Mouse (Mus musculus) frontal cortex, postnatal 14 days (tissue): ENCODE results near the gene Cilp.
"Not testable (repeated sequence)": the region's sequence is repeated elsewhere in the genome, so short reads cannot be mapped to it uniquely, and the experiment has no call there.

Experiments used
- DNase-seq, 2 experiments: peaks; one replicate each; pipeline ENCODE4 v3.0.0; 2022; ENCODE audit warnings: low spot score in 2 of 2

Gene Cilp

DNA sequence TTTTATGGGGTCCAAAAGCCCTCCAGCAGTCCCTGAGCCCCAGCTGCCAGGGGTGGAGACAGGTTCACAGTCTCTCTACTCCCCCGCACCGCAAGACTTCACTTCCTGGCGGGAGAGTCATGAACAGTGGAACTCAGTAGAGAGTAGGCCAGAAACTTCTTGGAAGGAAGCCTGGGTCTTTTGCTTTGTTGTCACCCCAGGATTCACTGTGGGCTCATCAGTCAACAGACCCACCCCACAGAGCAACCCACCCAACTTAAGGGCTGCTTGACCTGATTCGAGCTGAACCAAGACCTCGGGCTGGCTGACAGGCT, 16.6 kb upstream of the Cilp start:
- no peak for DNase-seq

DNA sequence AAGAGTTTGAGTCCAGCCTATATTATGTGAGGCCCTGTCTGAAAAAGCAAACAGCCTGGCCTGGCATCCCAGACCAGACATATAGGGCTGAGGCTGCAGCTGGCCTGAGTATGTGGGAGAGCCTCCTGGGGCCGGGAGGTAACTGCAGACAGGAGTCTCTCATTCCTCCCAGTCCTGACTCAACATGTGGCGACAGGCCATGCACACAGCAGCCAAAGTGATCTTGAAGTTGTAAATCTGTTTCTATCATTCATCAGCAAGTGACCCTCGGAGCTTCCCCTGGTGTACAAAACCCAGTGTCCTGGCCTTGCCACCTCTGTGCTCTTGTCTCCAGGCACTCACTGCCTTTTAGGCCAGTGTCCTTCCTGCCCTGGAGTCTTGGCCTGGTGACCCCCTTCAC, 13.0 kb upstream of the Cilp start:
- DNase-seq: no peak

DNA sequence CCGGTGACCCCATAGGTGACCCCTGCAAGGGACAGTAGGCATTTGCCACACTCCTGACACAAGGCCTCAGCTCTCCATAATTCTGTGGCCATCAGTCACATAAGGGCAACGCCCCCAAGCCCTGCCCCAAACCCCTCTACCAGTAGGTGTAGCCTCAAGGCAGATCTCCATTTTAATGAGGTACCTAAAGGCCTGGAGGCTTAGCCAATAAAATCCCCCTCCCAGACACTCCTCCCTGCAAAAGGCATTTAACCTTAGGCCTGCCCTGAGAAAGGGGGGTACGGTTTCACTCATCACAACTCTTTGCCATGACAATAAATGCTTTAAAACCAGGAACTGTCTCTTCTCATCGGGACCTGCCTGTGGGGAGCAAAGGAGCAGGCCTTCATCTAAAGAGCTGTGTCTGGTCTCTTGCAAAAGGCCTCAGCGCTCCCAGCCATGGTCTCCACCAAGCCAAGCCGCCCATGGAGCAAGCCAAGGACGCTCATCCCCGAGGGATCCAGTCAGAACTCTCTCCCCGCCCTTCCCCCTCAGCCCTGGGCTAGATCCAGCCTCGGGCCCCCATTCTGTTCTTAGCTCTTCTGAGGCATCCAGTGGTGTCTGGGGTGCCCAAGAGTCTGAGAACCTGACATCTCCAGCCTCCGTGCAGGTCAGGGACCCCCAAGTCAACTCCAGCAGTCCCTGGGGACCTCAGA, 8.9 kb upstream of the Cilp start:
- DNase-seq: no peak

DNA sequence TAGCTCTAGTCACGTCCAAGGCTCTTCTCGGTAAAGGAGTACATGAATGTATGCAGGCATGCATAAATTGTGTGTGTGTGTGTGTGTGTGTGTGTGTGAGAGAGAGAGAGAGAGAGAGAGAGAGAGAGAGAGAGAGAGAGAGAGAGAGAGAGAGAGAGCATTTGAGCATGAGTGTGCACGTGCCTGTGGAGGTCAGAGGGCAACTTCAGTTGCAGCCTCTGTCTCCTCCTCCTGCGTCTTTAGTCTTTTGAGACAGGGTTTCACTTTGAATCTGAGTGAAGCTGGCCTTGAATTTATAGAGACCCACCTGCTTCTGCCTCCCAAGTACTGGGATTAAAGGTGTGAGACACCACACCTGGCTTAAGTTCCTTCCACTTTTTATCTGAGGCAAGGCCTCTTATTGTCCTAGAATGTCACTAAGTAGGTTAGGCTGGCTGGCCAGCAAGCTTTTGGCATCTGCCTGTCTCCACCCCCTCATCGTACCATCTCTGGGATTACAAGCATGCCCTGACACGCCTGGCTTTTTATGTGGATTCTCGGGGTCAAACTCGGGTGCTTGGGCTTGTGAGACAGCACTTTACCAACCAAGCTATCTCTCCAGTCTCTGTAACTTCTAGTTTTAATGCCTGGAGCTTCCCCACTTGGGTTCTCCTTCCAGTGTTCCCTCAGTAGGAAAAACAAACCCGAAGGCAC, 7.6 kb upstream of the Cilp start:
- no peak for DNase-seq

DNA sequence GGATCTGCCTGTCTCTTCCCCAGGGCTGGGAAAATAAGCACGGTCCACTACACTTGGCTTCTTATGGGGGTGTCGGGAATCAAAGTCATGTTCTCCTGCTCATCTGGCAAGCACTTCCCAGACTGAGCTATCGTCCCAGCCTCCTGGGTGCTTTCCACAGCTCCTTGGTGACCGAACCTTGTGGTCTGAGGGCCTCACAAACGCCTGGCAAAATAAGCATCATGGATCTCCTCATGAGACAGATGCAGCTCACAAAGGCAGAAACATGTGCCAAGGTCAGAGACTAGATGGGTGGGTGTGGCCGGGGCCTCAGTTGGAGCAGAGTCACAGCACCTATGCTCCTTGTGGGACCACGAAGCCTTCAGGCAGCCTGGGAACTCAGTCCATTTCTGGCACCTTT, 5.6 kb upstream of the Cilp start:
- DNase-seq: no peak

DNA sequence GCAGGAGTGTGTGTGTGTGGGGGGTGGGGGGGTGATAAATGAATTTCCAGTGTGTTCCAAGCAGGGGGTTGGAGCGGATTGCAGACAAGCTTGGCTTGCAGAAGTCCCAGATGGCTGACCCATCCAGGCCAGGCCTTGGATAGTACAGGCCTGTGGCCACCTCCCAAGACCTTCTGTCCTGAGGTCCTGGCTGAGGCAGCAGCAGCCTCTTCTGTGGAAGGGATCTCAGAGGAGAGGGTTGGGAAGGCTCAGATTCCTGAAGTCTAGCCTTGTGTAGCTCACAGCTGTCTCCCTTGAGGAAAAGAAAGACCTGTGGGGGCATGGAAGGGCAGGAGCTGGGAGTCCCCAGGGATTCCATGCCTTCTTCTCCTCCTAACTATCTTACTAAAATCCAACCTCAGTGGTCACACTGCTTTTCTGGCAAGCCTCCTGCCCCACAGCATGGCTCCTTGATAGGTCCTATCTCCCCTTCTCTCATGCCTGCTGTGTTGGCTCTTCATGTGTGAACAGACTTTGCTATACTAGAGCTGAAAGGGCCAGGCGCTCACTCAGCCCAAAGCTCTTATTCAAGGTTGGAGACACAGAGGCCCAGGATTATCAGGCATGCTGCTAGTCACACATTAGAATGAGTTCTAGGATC, 3.3 kb upstream of the Cilp start:
- no peak for DNase-seq

DNA sequence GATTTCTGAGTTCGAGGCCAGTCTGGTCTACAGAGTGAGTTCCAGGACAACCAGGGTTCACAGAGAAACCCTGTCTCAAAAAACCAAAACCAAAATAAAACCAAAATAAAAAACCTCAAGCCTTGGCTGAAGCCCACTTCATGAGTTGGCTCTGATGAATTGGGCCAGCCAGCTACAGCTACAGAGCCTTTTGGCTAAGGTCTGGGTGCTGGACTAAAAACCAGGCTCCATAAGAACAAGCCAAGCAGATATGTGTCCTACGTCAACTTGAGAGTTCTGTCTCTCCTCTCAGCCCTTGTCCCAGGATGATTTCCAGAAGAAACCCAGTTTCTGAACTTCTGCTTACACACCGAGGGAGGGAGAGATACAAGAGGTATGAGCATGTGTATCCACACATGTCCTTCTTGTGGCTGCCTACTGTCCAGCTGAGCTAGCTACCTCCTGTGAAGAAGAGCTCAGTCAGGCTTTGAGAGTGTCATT, 2.3 kb upstream of the Cilp start:
- DNase-seq: no peak

DNA sequence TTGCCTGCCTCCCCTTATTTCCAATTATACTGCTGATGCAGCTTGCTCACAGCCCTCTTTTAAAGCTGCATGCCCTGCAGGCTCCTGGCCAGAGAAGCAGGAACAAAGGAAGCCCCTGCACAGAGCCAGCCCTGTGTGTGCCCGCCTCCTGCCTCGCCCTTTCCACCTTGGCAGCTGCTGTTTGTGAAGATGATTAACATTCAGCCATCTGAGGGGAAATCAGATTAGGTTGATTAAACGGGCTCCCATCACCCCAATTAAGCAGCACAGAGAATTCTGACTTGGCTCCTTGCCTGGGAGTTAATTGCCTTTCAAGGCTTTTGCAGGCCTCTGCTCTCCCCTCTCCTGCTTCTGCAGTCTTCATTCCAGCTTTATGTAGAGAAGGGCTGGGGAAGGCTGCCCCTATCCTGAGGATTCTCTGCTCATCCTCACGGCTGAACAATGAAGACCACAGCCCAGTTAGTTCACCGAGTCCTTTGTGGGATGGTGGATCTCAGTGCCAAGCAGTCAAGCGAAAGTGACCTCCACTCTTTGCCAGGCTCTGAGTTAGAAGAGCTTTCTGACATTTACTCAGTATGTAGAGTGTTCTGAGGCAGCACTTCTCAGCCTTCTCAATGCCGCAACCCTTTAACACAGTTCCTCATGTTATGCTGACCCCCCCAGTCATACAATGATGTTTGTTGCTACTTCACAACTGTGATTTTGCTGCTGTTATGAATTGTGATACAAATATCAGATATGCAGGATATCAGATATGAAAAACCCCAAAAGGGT, 2.9 kb downstream of the Cilp start:
- peak; percentile 17 to 27 for DNase-seq

DNA sequence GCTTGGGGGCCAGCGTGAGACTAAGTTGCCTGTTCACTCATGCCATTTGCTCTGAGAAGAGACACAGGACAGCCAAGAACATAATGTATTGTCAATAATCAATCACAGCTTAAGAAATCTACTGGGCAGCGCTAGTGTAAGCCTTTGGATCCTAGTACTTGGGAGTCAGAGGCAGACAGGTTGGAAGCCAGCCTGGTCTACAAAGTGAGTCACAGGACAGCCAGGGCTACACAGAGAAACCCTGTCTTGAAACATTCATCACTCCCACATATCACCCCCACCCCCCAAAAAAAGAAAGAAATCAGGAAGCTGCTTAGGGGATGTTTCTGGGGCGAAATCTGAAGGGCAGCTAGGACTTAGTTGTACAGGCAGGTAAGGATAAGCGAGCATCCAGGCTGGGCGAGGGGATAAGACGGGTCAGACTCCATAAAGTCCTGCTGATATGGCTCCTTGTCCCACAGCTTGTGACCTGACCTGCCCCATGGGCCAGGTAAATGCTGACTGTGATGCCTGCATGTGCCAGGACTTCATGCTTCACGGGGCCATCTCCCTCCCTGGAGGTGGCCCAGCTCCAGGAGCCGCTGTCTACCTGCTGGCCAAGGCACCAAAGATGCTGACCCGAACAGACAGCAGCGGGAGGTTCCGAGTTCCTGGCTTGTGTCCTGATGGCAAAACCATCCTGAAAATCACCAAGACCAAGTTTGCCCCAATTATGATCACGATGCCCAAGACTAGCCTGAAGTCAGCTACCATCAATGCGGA, 8.2 kb downstream of the Cilp start:
- no peak for DNase-seq

DNA sequence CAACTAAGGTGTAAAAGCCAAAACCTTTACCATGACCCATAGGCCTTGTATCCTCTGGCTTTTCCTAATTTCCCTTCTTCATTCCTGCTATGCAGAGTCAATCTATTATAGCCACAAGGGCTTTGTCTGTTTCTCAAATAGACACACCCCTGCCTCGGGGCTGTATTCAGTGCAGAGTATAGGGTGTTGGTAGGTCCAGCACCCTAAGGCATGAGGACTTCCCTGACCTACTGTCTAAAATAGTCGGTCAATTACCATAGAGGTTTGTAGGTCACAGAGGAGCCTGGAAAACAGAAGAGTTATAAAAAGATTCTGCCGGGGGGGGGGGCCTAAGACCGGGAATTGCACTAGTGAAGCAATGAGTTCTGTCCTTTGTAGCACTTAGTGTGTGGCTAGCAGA, 8.9 kb downstream of the Cilp start:
- DNase-seq: no peak

DNA sequence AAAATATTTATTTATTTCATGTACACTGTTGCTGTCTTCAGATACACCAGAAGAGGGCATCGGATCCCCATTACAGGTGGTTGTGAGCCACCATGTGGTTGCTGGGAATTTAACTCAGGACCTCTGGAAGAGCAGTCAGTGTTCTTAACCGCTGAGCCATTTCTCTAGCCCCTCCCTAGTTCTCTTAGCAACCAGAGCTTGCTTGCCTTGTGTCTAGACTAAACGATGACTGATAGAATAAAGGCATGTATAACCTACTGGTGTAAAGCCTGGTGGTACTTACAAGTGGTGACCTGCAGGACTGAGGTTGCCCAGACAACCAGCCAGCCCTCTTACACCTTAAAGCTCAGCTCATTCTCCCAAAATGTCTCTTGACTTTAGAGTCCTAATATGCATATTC, 9.9 kb downstream of the Cilp start:
- DNase-seq: not testable (repeated sequence)

DNA sequence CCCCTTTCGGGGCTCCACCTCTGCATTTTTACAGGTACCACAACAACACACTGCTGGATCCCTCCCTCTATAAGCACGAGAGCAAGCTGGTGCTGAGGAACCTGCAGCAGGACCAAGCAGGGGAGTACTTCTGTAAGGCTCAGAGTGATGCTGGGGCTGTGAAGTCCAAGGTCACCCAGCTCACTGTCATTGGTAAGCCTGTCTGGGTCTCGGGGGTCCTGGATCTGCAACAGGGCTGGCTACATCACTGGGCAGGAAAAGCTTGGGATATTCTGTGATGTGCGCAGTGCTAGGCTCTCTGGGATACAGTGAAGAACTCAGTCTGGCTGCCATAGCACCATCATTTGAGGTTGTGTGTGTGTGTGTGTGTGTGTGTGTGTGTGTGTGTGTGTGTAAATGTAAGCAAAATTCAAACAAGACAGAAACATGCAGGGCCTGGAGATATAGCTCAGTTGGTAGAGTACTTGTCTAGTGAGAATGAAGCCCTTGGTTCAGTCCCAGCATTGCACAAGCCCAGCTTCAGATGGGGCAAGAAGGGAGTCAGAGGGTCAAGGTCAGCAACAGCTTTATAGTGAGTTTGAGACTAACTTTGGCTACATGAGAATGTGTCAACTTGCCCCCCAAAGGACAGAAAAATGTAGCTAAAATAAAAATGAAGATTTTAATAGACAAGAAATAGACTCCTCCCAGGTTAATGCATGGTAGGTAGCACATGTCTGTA, 11.0 kb downstream of the Cilp start:
- no peak for DNase-seq

DNA sequence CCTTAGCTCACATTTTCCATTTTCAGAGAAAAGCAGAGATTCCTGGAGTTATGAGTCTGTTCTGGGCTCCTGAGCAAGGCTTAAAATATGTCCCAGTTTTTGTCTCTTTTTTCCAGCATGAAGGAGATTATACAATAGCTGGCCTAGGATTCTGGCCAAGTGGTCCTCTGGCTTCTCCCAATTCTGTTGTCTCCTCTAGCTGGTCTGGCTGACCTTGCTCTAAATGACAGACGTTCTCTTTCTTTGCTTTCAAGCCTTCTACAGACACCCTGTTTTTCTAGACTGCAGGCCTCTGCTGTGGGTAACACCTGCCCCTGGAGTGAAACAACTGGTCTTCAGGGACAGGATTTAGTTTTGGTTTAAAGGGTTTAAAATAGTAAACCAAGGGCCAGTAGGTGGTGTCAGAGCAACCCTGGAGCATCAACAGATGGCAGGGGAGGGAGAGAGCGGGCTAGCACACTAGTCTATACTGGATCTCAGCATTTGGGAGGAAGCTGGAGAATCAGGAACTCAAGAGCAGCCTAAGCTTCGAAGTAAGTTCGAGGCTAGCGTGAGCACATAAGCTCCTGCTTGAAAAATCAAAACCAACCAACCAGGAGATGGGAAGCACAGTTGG, 16.7 kb downstream of the Cilp start:
- DNase-seq: peak in 1 of 2 experiments; percentile 7

DNA sequence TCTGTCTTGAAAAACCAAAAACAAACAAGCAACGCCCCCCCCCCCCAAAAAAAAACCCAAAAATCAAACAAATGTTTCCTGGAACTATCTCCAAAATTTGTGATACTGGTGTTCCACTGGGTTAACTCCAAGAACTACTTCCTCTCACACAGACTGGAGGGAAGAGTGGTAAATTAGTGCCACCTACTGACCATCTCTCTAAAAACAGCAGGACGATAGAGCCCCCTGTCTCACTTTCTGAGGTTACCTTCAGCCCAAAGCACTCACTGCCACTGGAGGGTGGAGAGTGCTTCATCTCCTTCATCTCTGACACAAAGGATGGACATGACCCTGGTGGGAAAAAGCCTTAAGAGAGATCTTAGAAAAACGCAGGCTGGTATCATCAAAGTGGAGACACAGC, 18.3 kb downstream of the Cilp start:
- no peak for DNase-seq

DNA sequence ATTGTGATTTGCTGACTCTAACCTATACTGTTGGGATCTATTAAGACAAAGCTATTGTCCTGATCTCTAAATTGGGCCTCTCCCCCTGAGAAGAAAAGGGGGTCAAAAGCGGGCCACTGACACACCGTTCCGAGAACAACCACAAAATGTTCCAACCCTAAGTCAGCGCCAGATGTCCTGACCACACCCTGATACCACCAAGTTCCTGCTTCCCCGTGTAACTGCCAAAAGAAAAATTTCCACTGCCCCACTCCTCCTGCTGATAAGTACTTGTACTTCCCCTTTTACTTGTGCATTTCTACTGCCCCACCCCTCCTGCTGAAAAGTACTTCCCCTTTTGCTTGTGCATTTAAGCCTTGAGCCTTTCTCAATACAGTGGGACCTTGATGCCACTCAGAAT, 23.3 kb downstream of the Cilp start:
- DNase-seq: not testable (repeated sequence)

DNA sequence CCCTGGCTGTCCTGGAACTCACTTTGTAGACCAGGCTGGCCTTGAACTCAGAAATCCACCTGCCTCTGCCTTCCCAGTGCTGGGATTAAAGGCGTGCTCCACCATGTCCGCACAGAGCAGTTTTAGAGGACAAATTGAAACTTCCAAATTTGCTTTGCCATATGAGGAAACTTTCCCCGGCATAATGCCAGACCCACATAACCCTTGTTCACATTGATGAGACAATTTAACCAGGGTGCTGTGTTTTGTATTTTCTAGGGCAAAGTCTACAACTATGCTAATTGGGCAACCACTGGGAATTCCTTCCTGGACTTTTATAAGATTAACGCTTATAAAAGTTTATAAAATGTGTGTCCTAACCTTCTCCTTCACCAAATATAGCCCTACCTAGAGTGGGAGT, 25.0 kb downstream of the Cilp start:
- DNase-seq: no peak

DNA sequence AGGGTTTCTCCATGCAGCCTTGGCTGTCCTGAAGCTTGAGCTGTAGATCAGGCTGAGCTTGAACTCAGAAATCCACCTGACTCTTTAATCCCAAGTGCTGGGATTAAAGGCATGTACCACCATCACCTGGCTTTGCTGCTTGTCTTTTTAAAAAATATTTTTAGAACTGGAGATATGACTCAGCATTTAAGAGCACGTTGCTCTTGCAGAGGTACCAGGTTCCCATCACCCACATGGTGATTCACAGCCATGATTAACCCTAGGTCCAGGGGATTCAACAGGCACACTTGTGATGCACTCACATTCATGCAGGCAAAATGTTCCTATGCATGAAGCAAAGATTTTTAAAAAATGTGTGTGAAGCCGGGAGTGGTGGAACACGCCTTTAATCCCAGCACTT, 27.4 kb downstream of the Cilp start:
- no peak for DNase-seq

DNA sequence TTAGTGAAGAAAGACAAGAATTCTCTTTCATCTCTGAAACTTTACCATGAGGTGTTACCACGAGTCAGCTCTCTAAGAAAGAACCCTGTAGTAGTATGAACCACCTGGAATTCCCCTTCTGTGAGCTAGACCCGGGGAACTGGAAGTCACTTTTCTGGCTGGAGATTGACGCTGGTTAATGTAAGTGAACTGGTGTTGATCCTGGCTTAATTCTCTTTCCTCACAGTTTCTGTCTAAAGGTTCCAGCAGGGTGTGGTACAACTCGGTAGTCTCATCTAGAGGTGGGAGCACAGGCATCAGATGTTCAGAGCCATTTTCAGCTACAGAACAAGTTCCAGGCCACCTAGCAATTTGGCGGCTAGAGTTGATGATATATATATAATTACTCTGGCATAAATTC, 28.1 kb downstream of the Cilp start:
- DNase-seq: no peak

DNA sequence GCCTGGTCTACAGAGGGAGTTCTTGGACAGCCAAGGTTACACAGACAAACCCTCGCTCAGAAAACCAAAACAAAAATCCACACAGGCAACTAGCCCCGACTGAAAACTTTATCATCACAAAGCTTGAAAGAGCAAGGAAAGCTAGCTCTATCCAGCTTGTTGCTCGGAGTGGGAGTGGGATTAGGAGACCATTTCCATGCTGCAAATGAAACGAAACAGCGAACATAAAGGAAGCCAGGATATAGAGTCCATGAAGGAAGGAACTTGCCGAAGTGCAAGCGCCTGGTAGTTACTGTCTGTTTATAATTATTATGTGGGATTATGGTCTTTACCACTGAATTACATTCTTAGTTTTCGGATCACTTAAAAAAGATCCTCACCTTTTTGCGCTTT, 28.6 kb downstream of the Cilp start:
- no peak for DNase-seq

DNA sequence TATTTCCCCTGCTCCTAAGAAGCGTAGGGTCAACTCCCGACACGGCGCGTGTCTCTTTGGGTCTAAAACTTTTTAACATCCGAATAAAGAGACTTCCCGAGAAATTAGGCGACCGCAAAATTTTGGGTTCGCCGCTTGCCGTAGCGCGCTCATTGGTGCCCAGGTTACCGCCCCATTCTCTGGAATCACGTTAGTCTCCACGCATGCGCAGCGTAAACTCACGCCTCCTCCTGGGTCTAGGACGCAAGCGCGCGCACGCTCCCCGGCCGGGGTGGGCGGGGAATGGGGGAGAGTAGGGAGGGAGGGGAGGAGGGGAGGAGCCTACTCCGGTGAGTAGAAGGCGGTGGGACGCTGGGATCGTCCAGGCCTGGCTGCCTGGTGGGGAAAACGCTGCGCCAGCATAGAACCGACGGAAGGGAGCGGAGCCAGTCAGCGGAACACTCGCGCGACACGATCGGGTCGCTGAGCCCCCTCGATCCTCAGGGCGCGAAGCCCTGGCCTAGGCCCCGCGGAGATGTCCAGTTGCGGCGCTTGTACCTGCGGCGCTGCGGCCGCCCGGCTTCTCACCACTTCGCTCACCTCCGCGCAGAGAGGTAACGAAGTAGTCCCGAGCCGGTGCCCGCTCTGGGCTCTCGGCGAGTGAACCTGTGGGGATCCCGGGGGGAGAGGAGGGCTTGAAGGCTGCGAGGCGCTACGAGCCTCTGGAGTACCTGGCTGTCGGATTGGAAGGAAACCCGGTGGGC, 29.2 kb downstream of the Cilp start, which contains the start of gene Clpx:
TSS of gene Clpx (plus strand) at position 288 of the 743 bp plus-strand sequence.
- DNase-seq: peak; percentile 95 to 96
